Mouse (Mus musculus): ENCODE results near the gene Nipal4.
A peak's percentile ranks its signal among the peaks of the same experiment; 100 is the strongest.

Nipal4 gene

DNA sequence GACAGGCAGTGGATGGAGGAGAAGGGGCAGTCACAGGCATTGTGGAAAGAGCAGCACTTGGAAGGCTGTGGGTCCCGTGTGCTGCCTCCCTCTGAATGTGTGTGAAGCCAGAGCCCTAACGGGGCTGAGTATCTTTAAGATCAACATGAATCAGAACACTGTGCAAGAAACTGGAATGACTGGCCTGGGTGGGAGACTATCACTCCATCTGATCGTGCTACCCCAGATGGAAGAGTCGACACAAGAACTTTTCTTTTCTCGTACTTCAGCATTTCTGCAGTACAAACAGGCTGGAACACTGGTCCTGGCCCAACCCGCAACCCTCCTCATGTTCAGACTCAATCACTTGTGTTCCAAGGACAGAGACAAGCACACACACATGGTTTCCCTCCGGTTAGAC is 2.2 kb upstream of the Nipal4 start:
- DNase-seq (ENCODE audit: low read depth in 1 of 2, low spot score in 2 of 2) = no peak

DNA sequence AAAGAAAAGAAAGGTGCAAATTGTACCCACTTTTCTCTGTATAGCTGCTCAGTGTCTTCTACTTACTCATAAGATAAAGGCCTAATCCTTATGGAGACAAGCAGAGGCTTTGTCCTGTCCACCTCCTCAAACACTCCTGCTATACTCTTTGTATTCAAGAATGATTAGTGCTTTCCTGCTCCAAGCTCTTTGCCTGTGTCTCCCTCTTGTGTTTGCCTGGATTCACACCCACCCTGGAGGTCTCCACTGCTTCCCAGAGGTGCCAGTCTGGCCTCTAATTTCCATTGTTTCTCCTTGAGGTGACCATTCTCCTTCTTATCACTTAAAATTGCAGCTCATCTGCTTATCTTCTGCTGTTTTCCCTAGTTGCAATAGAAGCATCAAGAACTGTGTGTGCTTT is 8.8 kb downstream of the Nipal4 start:
- no peak for DNase-seq (ENCODE audit: low read depth in 1 of 2, low spot score in 2 of 2)

DNA sequence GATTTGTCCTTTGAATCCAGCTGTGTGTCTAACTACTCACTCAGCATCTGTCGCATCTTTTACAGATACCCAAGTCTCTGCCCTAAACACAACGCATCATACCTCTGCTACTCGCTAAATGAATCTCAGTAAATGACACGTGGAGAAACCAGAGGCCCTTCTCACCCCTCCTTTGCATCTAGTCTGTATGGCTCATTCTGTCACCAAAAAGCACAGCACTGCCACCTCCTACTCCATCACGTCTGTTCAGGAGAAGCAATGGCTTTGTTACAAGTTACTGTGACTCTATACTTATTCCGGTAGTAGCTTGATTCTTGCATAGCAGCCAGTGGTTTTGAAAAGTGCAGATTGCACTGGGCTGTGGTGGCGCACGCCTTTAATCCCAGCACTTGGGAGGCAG is 9.4 kb downstream of the Nipal4 start:
- no peak for DNase-seq (ENCODE audit: low read depth in 1 of 2, low spot score in 2 of 2)

DNA sequence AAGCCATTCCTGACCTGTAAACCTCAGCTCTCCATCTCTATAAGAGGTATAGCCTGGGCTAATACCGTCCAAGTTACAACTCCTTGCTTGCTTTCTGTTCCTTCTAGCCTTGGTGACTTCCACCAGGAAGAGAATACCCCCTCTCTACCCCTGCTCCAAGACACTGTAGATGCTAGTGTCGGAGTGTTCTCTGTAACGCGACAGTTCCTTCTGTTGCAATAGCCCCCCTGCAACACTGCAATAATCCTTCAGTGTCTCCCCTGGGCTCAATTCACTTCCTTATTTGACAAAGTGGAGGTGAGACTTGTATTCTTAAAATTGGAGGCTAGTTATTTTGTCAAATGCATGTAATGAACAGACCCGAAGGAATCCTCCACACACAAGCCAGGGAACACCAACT is 19.7 kb downstream of the Nipal4 start:
- no peak for DNase-seq (ENCODE audit: low read depth in 1 of 2, low spot score in 2 of 2)

DNA sequence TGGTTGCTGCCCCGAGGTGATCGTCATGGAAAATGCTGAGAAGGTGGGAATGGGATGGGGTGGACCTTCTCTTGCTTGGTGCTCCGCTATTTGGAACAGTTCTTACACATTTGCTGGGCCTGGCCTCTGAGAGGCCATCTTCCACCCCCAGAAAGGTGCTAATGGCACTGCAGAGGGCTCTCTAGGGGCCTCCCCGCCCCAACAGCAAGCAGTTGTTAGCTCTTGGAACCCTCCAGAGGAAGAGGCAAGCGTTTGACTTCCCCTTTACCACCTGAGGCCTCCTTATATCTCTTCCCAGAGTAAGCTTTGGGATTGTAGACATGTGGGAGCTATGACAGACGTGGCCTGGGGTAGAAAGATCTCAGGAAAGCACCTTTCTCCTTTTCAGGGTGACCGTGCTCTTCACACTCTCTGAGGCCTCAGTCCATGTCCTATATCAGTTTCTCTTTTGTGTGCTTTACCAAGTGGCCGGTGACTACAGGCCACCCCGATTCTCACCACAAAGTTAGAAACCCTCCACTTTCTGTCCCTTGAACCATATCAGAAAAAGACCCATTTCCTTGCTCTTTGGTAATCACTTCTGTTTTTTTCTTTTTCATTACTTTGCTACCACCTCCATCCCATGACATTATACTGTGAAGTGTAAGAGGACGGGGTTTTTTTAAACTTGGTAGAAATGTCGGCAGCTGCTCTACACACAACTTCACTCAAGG is 21.0 kb downstream of the Nipal4 start:
- DNase-seq (ENCODE audit: low read depth in 1 of 2, low spot score in 2 of 2) = no peak

DNA sequence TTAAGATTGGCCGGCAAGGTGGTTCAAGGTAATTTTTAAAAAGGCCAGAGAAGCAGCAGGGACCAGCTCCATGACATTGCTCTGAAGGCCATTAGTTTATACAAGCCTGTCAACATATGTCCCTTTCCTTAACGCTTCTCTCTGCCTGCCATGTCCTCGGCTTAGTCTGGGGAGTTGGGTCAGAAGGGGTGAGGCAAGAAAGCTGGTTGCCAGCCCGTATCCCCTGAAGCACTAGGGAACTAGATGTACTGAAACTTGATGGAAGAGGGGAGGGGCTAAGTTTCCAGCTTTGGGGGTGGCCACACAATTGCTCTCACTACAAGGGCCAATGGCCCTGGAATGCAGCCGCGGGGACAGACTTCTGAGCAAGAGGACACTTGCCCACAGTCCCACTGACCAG is 23.0 kb downstream of the Nipal4 start:
- no peak for DNase-seq (ENCODE audit: low read depth in 1 of 2, low spot score in 2 of 2)

DNA sequence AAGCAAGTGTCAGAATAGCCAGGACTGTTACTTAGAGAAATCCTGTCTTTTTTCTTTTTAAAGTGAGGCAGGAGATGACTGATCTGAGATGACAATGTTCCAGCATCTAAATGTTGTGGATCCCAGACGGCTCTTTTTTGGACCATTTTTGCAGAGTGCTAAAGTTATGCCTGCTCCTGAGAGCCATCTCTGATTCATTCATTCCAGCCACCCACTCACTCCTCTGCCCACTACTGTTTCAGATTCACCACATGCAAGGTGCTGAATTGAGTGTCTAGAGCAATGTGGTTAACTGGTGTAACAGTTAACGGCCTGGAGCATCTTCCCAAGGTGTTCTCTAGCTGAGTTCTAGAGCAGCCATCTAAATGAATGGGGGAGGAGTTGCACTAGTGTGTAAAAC is 31.4 kb downstream of the Nipal4 start:
- DNase-seq (ENCODE audit: low read depth in 1 of 2, low spot score in 2 of 2) = no peak

DNA sequence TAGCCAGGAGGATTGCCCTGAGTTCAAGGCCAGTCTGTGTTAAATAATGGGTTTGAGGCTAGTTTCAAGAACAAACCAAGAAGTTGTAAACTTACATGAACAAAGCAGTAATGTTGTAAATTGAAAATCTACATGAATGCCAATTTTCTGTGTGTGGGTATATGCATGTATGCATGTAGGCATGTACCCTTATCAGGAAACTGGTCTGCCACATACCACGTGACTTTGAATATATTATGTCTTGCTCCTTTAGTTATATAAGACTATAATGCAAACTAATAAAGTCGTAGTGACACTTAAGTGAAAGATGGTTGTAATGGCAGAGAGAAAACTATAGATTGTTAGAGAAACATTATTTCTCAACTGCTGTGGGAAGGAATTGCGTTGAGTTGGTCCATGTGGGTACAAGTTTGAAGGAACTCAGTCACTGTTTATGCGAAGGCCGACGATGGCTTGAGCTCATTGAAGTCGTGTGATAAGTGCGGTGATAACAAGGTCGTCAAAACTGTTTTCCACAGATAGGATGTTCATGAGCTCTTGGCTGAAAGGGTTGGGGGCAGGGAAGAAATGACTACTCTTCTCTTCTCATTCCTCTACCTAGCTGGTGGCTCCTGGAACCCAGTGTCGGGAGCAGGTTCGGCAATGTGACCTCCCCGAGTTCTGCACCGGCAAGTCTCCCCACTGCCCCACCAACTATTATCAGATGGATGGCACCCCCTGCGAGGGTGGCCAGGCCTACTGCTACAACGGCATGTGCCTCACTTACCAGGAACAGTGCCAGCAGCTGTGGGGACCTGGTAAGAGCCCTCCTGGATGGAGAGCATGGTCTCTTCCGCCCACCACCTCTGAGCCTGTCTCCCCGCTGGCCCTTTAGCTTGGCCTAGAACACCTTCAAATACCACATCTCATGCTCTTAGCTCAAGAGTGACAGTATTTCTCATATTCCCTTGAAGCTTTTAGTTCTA is 35.0 kb downstream of the Nipal4 start:
- no peak for DNase-seq (ENCODE audit: low read depth in 1 of 2, low spot score in 2 of 2)

DNA sequence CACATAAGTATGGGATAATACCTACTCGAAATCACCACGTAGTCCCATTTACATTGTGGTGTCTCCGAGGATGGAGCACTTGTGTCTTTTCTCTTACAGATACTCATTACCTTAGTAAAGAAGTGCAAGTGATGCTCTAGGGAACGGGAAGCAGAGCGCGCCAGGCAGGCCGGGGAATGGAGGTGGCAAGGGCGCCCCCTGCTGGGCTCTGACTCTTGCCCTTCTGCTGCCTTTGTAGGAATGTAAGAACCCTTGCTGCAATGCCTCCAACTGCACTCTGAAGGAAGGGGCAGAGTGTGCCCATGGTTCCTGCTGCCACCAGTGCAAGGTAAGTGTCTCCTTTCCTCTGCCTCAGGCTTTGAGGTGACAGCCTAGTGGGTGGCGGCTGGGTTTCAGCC is 37.8 kb downstream of the Nipal4 start:
- DNase-seq (ENCODE audit: low read depth in 1 of 2, low spot score in 2 of 2) = peak in 1 of 2 experiments; percentile 67

DNA sequence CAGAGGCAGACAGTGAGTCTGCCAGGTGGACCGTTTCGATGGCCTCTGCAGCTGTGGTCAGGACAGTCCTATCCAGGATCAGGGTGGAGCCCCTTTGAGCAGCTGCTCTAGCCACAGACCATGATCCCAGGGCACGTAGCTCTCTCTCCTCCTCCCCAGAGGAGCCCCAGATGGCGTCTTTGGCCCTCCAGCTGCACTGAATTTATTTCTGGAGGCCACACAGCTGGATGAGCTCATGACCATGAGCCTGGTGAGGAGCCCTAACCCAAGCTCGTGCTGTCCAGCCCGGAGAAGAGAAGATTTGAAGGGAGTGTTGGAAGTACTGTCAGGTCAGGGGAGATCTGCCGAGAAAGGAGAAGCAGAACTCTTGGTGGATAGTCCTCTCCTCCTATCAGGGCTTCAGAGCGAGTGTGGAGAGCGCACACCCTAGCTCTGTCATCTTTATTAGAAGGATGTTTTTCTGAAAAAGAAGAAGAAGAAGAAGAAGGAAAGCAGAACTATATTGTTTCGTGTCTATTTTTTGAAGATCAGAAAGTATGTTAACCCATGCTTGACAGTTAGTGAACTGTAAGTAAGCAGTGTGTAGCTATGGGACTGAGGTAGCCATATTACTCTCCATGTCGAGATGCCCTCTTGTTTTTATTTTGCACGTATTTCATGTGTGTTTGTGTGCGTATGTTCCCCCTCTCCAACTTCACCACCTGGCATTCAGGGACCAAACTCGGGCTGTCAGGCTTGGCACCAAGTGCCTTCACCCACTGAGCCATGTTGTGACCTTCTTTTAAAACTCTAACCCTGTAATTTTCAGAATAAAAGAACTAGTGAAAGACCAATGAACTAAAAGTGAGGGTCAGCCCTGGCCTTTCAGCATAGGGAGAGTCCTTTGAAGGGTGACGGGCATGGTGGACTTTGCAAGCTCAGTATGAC is 38.4 kb downstream of the Nipal4 start:
- DNase-seq (ENCODE audit: low read depth in 1 of 2, low spot score in 2 of 2) = peak; percentile 45 to 53

DNA sequence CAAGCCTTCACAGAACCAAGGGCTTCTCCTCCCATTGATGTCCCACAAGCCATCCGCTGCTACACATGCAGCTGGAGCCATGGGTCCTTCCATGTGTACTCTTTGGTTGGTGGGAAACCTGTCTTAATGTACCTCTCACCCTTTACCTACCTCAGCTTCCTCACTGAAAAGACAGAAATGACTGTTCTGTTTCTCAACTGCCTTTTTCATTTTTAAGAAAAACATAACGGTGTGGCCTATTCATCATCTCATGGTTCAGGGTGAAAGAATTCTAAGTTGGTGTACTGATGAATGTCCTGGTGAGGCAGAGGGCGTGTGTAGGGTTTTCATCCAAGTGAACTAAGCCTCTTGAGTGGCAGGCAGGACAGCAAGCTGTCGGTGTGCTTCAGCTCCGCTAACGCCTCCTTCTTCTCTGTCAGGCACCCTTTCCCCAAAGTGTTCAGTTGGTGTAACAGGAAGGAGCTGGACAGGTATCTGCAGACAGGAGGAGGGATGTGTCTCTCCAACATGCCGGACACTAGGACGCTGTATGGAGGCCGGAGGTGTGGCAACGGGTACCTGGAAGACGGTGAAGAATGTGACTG is 39.4 kb downstream of the Nipal4 start:
- DNase-seq (ENCODE audit: low read depth in 1 of 2, low spot score in 2 of 2) = no peak

DNA sequence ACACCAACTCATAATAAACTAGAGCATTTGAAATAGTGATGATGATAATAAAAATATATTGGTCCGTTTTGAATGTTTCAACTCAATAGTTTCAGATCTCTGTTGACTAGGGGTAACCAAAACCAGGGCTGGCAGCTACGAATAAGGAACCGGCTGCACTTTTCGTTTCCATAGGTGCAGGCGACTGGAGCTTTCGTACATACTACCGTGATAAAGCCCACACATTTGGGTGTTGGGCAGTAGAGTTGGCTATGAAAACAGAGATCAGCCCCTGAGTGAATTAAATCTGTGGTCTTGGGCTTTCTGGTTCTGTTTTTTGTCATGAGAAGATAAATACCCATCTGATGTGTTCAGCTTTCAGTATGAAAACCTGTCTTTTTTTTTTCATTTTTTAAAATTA is 40.0 kb downstream of the Nipal4 start:
- DNase-seq (ENCODE audit: low read depth in 1 of 2, low spot score in 2 of 2) = no peak

DNA sequence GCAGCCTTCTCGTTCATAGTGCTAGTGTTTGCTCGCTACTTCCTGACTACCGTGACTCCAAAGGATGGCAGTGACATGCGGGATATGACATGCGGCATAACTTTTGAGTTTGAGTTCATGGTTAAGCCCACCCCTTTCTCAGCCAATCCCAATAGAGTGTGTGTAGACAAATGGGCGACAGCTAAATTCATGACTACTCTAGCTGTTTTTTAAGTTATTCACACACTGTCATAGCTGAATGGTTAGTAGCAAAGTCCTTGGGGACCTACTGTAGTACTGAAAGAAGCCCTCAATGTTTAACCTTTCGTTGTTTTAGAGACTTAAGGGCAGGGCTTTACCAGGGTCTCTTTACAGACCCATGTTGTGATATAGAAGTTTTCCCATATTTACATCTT is 40.5 kb downstream of the Nipal4 start:
- DNase-seq (ENCODE audit: low read depth in 1 of 2, low spot score in 2 of 2) = no peak

DNA sequence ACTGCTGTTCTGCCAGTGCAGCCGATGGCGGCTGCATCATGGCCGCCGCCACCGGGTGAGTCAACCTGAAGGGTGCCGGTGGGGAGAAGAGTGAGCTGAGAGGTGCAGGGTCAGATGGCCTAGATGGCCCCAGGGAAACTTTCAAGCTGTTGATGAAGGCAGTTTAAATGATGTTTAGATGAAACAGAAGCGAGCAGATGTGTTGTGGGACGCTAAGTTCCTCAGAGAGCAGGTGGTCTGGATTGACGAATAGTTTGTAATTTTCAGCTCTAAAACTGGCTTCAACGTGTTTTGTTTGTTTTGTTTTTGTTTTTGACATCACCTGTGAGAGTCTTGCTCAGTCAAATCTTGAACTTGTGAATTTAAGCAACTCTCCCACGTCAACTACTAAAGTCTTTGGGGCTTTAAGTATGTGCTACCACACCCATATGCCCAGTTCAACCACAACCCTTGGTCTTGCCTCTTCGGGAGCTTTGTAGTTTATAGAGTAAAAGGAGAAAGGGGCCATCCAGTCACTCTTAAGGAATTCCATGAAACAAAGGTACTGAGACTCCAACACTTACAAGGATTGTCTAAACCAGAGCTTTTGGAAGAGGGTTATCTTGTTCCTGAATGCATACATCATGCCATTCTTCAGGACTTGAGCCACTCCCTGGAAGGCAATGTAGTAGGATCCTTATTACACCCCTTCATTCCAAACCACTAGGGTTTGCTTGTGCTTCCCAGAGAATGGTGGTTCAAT is 41.0 kb downstream of the Nipal4 start:
- DNase-seq (ENCODE audit: low read depth in 1 of 2, low spot score in 2 of 2) = no peak

DNA sequence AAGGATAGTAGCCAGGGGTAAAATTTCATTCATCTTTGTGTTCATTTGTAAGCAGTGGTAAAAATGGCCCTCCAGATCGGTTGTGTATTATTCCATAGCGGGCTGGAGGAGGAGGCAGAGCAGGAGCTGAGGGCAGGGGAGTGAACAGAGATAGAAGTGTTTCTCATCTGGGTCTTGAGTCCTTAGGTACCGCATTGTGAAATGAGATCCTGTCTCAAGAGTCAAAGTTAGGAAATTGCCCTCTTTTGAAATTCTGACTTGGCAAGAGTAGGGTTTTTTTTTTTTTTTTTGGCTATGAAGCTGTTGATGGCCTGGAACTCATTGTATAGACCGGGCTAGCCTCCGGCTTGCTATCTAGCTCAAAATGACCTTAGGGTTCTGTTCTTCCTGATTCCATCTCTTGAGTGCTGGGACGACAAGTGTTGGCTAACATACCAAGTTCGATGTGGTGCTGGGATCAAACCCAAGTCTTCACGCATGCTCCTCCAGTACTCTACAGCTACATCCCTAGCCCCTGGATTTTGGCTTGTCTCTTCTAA is 42.9 kb downstream of the Nipal4 start:
- no peak for DNase-seq (ENCODE audit: low read depth in 1 of 2, low spot score in 2 of 2)

DNA sequence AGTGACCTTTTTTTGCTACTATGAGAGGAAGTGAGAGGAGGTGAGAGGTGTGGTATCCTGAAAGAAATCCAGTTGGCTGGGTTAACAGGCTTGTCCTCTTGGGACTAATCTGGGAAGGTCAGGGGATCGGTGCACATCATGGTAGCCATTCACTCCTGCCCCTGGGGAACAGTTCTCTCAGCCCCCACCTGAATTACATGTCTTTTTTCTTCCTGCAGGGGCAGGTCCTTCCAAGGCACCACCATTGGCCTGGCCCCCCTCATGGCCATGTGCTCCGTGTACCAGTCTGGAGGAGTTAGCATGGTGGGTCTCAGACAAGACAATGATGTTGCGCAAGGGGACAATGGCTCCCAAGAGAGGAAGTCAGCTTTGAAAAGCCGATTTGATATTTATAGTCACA is 43.4 kb downstream of the Nipal4 start:
- DNase-seq (ENCODE audit: low read depth in 1 of 2, low spot score in 2 of 2) = no peak

DNA sequence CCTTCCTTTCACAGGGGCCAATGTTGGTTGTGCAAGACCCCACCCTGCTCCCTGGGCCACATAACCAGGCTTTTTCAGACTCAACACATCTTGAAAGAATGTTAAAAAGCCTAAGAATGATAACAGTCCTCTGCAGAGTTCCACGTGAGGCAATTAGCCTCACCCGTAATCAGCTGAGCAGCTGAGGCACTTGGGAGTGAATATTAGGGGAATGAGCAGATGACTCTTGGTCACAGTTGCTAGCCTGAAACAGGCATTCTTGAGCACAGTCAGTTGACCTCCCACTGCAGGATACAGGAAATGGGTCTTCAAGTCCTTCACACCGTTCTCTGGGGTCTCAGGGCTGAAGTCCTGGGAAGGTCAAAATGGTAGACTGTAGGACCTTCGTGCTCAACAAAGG is 44.6 kb downstream of the Nipal4 start:
- no peak for DNase-seq (ENCODE audit: low read depth in 1 of 2, low spot score in 2 of 2)

DNA sequence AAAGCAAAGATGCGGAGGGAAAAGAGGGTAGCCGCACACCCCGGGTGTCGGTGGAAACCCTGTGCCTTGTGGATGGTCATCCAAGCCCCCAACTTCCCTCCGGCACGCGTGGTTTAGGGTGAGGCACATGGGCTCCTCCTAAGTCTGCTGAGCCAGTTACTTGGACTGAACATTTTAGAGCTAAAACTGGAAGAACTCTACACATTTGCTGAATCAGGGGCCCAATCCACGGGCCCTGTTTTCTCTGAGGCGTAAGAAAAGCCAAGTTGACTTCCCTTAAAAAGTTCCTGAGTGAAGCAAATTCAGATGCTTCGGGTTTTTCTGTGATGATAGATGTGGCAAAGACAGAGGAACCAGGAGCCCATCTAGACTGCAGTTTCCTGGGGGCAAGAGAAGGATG is 46.2 kb downstream of the Nipal4 start:
- no peak for DNase-seq (ENCODE audit: low read depth in 1 of 2, low spot score in 2 of 2)

DNA sequence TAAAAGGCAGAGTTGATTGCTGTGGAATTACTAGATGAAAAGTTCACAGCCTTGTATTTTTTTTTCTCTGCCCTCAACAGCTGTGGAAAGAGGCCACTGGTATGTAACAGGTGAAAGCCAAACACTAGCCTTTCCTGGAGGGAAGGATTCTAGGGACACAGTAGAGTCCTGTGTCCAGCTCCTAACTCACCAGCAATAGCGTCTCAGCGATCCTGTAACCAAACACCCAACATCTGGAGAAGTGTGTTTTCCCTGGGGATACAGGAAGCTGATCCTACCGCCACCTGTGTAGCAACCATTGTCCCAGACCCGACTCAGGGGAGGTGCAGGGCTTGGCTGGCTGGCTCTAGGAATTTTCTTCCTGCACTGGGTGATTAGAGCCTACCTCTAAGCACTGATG is 46.7 kb downstream of the Nipal4 start:
- DNase-seq (ENCODE audit: low read depth in 1 of 2, low spot score in 2 of 2) = no peak

DNA sequence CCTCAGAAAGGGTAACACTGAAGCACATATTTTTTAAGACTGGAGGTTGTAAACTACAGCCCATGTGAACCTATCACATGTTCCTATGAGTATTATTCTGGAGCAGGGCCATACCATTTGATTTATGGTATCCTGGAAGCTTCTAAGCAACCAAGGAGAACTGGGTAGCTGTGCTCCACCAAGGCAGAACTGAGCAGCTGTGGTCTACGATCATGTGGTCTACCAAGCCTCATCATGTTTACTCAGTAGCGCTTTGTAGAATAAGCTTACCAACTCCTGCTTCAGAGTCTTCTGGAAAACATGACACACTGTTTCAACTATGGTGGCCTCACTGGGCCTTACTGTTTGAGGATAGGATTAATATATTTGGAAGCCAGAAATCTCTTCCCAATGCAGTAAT is 49.8 kb downstream of the Nipal4 start:
- no peak for DNase-seq (ENCODE audit: low read depth in 1 of 2, low spot score in 2 of 2)

Measured in monocyte, adult 2 months (primary cell).